Mouse (Mus musculus): ENCODE measurements around the gene Ptprcap. TPM values are rescaled to one million over a fixed set of nuclear protein-coding genes. Genes with fewer than 3 reads are reported as not detected.

Ptprcap gene
- total and polyA plus RNA-seq, 2 experiments = 1.7 to 8.2 TPM

GRCm38 (mm10) chr19:4148819-4149218 lies 4.6 kb upstream of the Ptprcap start:
- no peaks in the 10 kb centered on the region for H3K27me3 ChIP-seq (ENCODE audit: control insufficient read depth, insufficient read depth, low read length)
- H3K79me2 ChIP-seq (ENCODE audit: control insufficient read depth, insufficient read depth, low read length) = peaks cover 15% of the 10 kb centered on the region; the same call in 1 of the 2 replicates
- WGBS = under 1% methylated on average over 8 of the region's 8 CpGs
- 0 out of 2 replicates have a peak, but pooled peaks cover 2% of the 10 kb centered on the region for H3K36me3 ChIP-seq (ENCODE audit: control insufficient read depth, insufficient read depth, low read length)
- H3K4me1 ChIP-seq (ENCODE audit: control insufficient read depth, insufficient read depth, low read length) = peaks cover 18% of the 10 kb centered on the region
- peak overlapping the region; percentile 6 for H3K27ac ChIP-seq (replicated peaks; ENCODE audit: insufficient read depth, low read depth, low read length)
- DNase-seq (ENCODE audit: extremely low read depth, low read depth, low spot score) = no peak
- no peak for TF ChIP-seq POLR2A (IDR thresholded peaks at IDR 0.05; ENCODE audit: extremely low read depth, insufficient read depth, low read length)
- no peak for TF ChIP-seq CTCF (IDR thresholded peaks at IDR 0.05; ENCODE audit: low read depth, low read length)
- H3K9ac ChIP-seq (ENCODE audit: low read depth, low read length) = peak overlapping the region; percentile 86
- H3K4me3 ChIP-seq (ENCODE audit: insufficient read depth, low read depth, low read length) = peak overlapping the region; percentile 88

DNA sequence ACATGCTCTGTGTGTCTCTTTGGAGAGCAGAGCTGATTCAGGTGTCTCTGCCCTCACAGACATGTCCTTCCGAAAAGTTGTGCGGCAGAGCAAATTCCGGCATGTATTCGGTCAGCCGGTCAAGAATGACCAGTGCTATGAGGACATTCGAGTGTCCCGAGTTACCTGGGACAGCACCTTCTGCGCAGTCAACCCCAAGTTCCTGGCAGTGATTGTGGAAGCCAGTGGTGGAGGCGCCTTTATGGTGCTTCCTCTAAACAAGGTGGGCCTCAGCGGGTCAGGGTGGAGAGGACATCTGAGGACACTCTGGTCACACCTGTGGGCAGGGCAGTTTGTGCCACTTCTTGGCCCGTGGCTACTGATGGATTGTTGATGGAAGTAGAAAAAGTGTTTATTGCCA lies 4.1 kb upstream of the Ptprcap start:
- TF ChIP-seq CTCF (IDR thresholded peaks at IDR 0.05; ENCODE audit: low read depth, low read length) = no peak
- no peak for TF ChIP-seq POLR2A (IDR thresholded peaks at IDR 0.05; ENCODE audit: extremely low read depth, insufficient read depth, low read length)
- Histone ChIP-seq H3K9ac (ENCODE audit: low read depth, low read length) (peak overlapping the region; percentile 86), H3K36me3 (ENCODE audit: control insufficient read depth, insufficient read depth, low read length) (0 out of 2 replicates have a peak, but pooled peaks cover 2% of the 10 kb centered on the region), H3K27me3 (ENCODE audit: control insufficient read depth, insufficient read depth, low read length) (no peaks in the 10 kb centered on the region), H3K4me3 (ENCODE audit: insufficient read depth, low read depth, low read length) (peak overlapping the region; percentile 88), H3K27ac (replicated peaks; ENCODE audit: insufficient read depth, low read depth, low read length) (no peak overlapping the region), H3K79me2 (ENCODE audit: control insufficient read depth, insufficient read depth, low read length) (peaks cover 15% of the 10 kb centered on the region; the same call in 1 of the 2 replicates), H3K4me1 (ENCODE audit: control insufficient read depth, insufficient read depth, low read length) (peaks cover 18% of the 10 kb centered on the region)
- no peak for DNase-seq (ENCODE audit: extremely low read depth, low read depth, low spot score)
- WGBS = 54% methylated on average over 11 of the region's 11 CpGs

- H3K4me3 ChIP-seq (ENCODE audit: insufficient read depth, low read depth, low read length) = peak overlapping the region; percentile 88; the same call in 1 of the 2 replicates
- no peaks in the 10 kb centered on the region for H3K27me3 ChIP-seq (ENCODE audit: control insufficient read depth, insufficient read depth, low read length)
- peaks cover 15% of the 10 kb centered on the region; the same call in 1 of the 2 replicates for H3K79me2 ChIP-seq (ENCODE audit: control insufficient read depth, insufficient read depth, low read length)
- 0 out of 2 replicates have a peak overlapping the region, but pooled peaks have one; percentile 86 for H3K9ac ChIP-seq (ENCODE audit: low read depth, low read length)
- no peak overlapping the region for H3K27ac ChIP-seq (replicated peaks; ENCODE audit: insufficient read depth, low read depth, low read length)
- TF ChIP-seq CTCF (IDR thresholded peaks at IDR 0.05; ENCODE audit: low read depth, low read length) (no peak), POLR2A (IDR thresholded peaks at IDR 0.05; ENCODE audit: extremely low read depth, insufficient read depth, low read length) (no peak)
- peaks cover 18% of the 10 kb centered on the region for H3K4me1 ChIP-seq (ENCODE audit: control insufficient read depth, insufficient read depth, low read length)
- DNase-seq (ENCODE audit: extremely low read depth, low read depth, low spot score) = no peak
- 0 out of 2 replicates have a peak, but pooled peaks cover 2% of the 10 kb centered on the region for H3K36me3 ChIP-seq (ENCODE audit: control insufficient read depth, insufficient read depth, low read length)
- 92% methylated on average over 17 of the region's 17 CpGs for WGBS
Observed at GRCm38 (mm10) chr19:4149764-4150461, 3.5 kb upstream of the Ptprcap start.

GRCm38 (mm10) chr19:4150567-4151487 lies 2.6 kb upstream of the Ptprcap start:
- DNase-seq (ENCODE audit: extremely low read depth, low read depth, low spot score) = no peak
- H3K79me2 ChIP-seq (ENCODE audit: control insufficient read depth, insufficient read depth, low read length) = peaks cover 15% of the 10 kb centered on the region; the same call in 1 of the 2 replicates
- H3K27ac ChIP-seq (replicated peaks; ENCODE audit: insufficient read depth, low read depth, low read length) = no peak overlapping the region
- H3K9ac ChIP-seq (ENCODE audit: low read depth, low read length) = no peak overlapping the region
- WGBS = 93% methylated on average over 22 of the region's 22 CpGs
- no peak overlapping the region for H3K4me3 ChIP-seq (ENCODE audit: insufficient read depth, low read depth, low read length)
- TF ChIP-seq POLR2A (IDR thresholded peaks at IDR 0.05; ENCODE audit: extremely low read depth, insufficient read depth, low read length) = no peak
- TF ChIP-seq CTCF (IDR thresholded peaks at IDR 0.05; ENCODE audit: low read depth, low read length) = no peak
- 0 out of 2 replicates have a peak, but pooled peaks cover 2% of the 10 kb centered on the region for H3K36me3 ChIP-seq (ENCODE audit: control insufficient read depth, insufficient read depth, low read length)
- H3K27me3 ChIP-seq (ENCODE audit: control insufficient read depth, insufficient read depth, low read length) = no peaks in the 10 kb centered on the region
- H3K4me1 ChIP-seq (ENCODE audit: control insufficient read depth, insufficient read depth, low read length) = peaks cover 18% of the 10 kb centered on the region

DNA sequence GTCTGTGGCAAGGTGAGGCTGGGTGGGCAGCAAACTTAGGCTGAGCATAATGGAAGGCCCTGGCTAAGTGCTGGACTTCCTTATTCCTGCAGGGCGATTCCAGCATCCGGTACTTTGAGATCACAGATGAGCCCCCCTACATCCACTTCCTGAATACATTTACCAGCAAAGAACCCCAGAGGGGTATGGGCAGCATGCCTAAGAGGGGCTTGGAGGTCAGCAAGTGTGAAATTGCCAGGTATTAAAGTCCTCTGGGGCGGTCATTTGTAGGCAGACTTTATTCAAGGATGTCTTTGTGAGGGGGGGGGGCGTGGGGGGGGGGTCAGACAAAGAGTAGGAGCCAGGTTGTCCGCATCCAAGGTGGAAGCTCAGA lies 1.9 kb upstream of the Ptprcap start:
- H3K27ac ChIP-seq (replicated peaks; ENCODE audit: insufficient read depth, low read depth, low read length) = no peak overlapping the region
- H3K36me3 ChIP-seq (ENCODE audit: control insufficient read depth, insufficient read depth, low read length) = 0 out of 2 replicates have a peak, but pooled peaks cover 2% of the 10 kb centered on the region
- no peak for DNase-seq (ENCODE audit: extremely low read depth, low read depth, low spot score)
- no peak overlapping the region for H3K9ac ChIP-seq (ENCODE audit: low read depth, low read length)
- H3K4me3 ChIP-seq (ENCODE audit: insufficient read depth, low read depth, low read length) = no peak overlapping the region
- 85% methylated on average over 5 of the region's 5 CpGs for WGBS
- no peaks in the 10 kb centered on the region for H3K27me3 ChIP-seq (ENCODE audit: control insufficient read depth, insufficient read depth, low read length)
- H3K4me1 ChIP-seq (ENCODE audit: control insufficient read depth, insufficient read depth, low read length) = peaks cover 18% of the 10 kb centered on the region
- TF ChIP-seq POLR2A (IDR thresholded peaks at IDR 0.05; ENCODE audit: extremely low read depth, insufficient read depth, low read length) (no peak), CTCF (IDR thresholded peaks at IDR 0.05; ENCODE audit: low read depth, low read length) (no peak)
- peaks cover 15% of the 10 kb centered on the region; the same call in 1 of the 2 replicates for H3K79me2 ChIP-seq (ENCODE audit: control insufficient read depth, insufficient read depth, low read length)

Data from liver, adult 2 months (tissue).